Mouse (Mus musculus) cerebellum, postnatal 36 days (tissue): ENCODE data around the gene Lrrc39.
A peak's percentile ranks its signal among the peaks of the same experiment; 100 is the strongest.

ENCODE experiments used
- DNase-seq, 2 experiments: peaks; one replicate each; pipeline ENCODE4 v3.0.0; 2021 to 2022; ENCODE audit warnings: mixed read lengths in 2 of 2

Gene Lrrc39

GRCm38 (mm10) chr3:116562408-116563094 lies at the start of gene Lrrc39:
Gene Lrrc39 (plus strand): TSS chr3:116562973.
- DNase-seq, result peak in 1 of 2 experiments; percentile 9

- no peak for DNase-seq
Observed at GRCm38 (mm10) chr3:116520141-116520761, 42.5 kb upstream of the Lrrc39 start.

- no peak for DNase-seq
Observed at GRCm38 (mm10) chr3:116529741-116530140, 33.0 kb upstream of the Lrrc39 start.

- no peak for DNase-seq
Observed at GRCm38 (mm10) chr3:116530826-116531225, 31.9 kb upstream of the Lrrc39 start.

GRCm38 (mm10) chr3:116536428-116537199 lies 26.2 kb upstream of the Lrrc39 start:
- no peak for DNase-seq

- DNase-seq, result no peak
Observed at GRCm38 (mm10) chr3:116537200-116537573, 25.6 kb upstream of the Lrrc39 start.

GRCm38 (mm10) chr3:116542070-116542469 lies 20.7 kb upstream of the Lrrc39 start:
- no peak for DNase-seq

- no peak for DNase-seq
Observed at GRCm38 (mm10) chr3:116542532-116542931, 20.2 kb upstream of the Lrrc39 start.

- DNase-seq, result no peak
Observed at GRCm38 (mm10) chr3:116547430-116547829, 15.3 kb upstream of the Lrrc39 start.

GRCm38 (mm10) chr3:116551362-116551761 lies 11.4 kb upstream of the Lrrc39 start:
- no peak for DNase-seq

GRCm38 (mm10) chr3:116561315-116561714 lies 1.5 kb upstream of the Lrrc39 start:
- peak in 1 of 2 experiments; percentile 29 for DNase-seq

- no peak for DNase-seq
Observed at GRCm38 (mm10) chr3:116563095-116563492, 321 bp downstream of the Lrrc39 start.

GRCm38 (mm10) chr3:116570628-116571027 lies 7.9 kb downstream of the Lrrc39 start:
- DNase-seq, result no peak

- DNase-seq, result no peak
Observed at GRCm38 (mm10) chr3:116577286-116577685, 14.5 kb downstream of the Lrrc39 start.

- DNase-seq, result no peak
Observed at GRCm38 (mm10) chr3:116582201-116582600, 19.4 kb downstream of the Lrrc39 start.

GRCm38 (mm10) chr3:116594076-116594727 lies 31.4 kb downstream of the Lrrc39 start:
- no peak for DNase-seq

- DNase-seq, result peak; percentile 99
Observed at GRCm38 (mm10) chr3:116594728-116595602, 32.2 kb downstream of the Lrrc39 start, which contains the start of gene Sass6. Gene Sass6 (plus strand): TSS chr3:116594982.

- DNase-seq, result no peak
Observed at GRCm38 (mm10) chr3:116595603-116595991, 32.8 kb downstream of the Lrrc39 start.

- no peak for DNase-seq
Observed at GRCm38 (mm10) chr3:116599705-116600104, 36.9 kb downstream of the Lrrc39 start.

- DNase-seq, result no peak
Observed at GRCm38 (mm10) chr3:116601005-116601404, 38.2 kb downstream of the Lrrc39 start.

- no peak for DNase-seq
Observed at GRCm38 (mm10) chr3:116601781-116602180, 39.0 kb downstream of the Lrrc39 start.

- DNase-seq, result no peak
Observed at GRCm38 (mm10) chr3:116604570-116604969, 41.8 kb downstream of the Lrrc39 start.
